Mouse (Mus musculus) heart, adult 2 months (tissue): ENCODE results near the gene AC141477.1. TPM values are rescaled to one million over a fixed set of nuclear protein-coding genes. Genes with fewer than 3 reads are reported as not detected.

Source experiments
- DNase-seq, 2 experiments: peaks; one replicate each; pipeline ENCODE4 v3.0.0; 2021
- H3K27ac ChIP-seq: fragments of 200-600 bp; 2 replicates; pipeline ENCODE4 v1.8.1; 2022
- H3K27me3 ChIP-seq: fragments of 200-500 bp; 2 replicates; pipeline ENCODE4 v1.6.1; 2012; ENCODE audit warnings: mild to moderate bottlenecking, low read length, inconsistent platforms, mixed read lengths; ENCODE audit not compliant: control insufficient read depth, insufficient read depth
- H3K36me3 ChIP-seq: fragments of 200-500 bp; 2 replicates; pipeline ENCODE4 v1.6.1; 2012; ENCODE audit warnings: low read length, inconsistent platforms; ENCODE audit not compliant: control insufficient read depth, insufficient read depth
- H3K4me1 ChIP-seq: fragments of 200-500 bp; 2 replicates; pipeline ENCODE4 v1.6.1; 2011; ENCODE audit warnings: low read length; ENCODE audit not compliant: control insufficient read depth, insufficient read depth
- H3K4me3 ChIP-seq: fragments of 200-600 bp; 2 replicates; pipeline ENCODE4 v1.8.1; 2022
- H3K79me2 ChIP-seq: fragments of 200-500 bp; replicated peaks from 2 replicates; pipeline ENCODE4 v1.6.1; 2012; ENCODE audit warnings: mild to moderate bottlenecking, inconsistent platforms, low read length, moderate library complexity, mixed read lengths; ENCODE audit not compliant: control insufficient read depth, insufficient read depth
- H3K9ac ChIP-seq: fragments of 200-500 bp; 2 replicates; pipeline ENCODE4 v1.6.1; 2012; ENCODE audit warnings: low read depth, mild to moderate bottlenecking, control low read depth, inconsistent platforms, low read length, mixed read lengths
- CTCF ChIP-seq: fragments of 200-600 bp; IDR thresholded peaks from 2 replicates; pipeline ENCODE4 v1.8.1; 2022; ENCODE audit warnings: antibody characterized with exemption, mild to moderate bottlenecking, moderate library complexity
- EP300 ChIP-seq: fragments of 200-500 bp; IDR thresholded peaks from 2 replicates; pipeline ENCODE4 v1.6.1; 2011; ENCODE audit warnings: low read depth, low read length, control low read depth; ENCODE audit not compliant: insufficient read depth
- POLR2A ChIP-seq: fragments of 200-500 bp; IDR thresholded peaks from 2 replicates; pipeline ENCODE4 v1.6.1; 2011; ENCODE audit warnings: mild to moderate bottlenecking, low read depth, low read length, control low read depth; ENCODE audit not compliant: insufficient read depth
- WGBS: fragments of 180-500 bp; shearing (Covaris S2); methylation state at CpG from one replicate; pipeline ENCODE4 v1.1.7; 2018; 5-methylcytosine and 5-hydroxymethylcytosine counted together
- intact Hi-C: fragments of 180-260 bp; cut with DNase I; formaldehyde crosslinking; loops from one replicate; pipeline ENCODE4 v1.15.1; 2025
- polyA plus RNA-seq: library from polyadenylated mRNA; depleted of rRNA; stranded (reverse); fragments of >200 nt; gene quantifications from 2 replicates; pipeline ENCODE4 v1.2.3, GENCODE M21; 2012
- total RNA-seq, 2 experiments: library from RNA; stranded (reverse); gene quantifications; 2 replicates each; pipeline ENCODE4 v1.2.3; 2021

AC141477.1 gene
- total and polyA plus RNA-seq, 3 experiments: not detected

DNA sequence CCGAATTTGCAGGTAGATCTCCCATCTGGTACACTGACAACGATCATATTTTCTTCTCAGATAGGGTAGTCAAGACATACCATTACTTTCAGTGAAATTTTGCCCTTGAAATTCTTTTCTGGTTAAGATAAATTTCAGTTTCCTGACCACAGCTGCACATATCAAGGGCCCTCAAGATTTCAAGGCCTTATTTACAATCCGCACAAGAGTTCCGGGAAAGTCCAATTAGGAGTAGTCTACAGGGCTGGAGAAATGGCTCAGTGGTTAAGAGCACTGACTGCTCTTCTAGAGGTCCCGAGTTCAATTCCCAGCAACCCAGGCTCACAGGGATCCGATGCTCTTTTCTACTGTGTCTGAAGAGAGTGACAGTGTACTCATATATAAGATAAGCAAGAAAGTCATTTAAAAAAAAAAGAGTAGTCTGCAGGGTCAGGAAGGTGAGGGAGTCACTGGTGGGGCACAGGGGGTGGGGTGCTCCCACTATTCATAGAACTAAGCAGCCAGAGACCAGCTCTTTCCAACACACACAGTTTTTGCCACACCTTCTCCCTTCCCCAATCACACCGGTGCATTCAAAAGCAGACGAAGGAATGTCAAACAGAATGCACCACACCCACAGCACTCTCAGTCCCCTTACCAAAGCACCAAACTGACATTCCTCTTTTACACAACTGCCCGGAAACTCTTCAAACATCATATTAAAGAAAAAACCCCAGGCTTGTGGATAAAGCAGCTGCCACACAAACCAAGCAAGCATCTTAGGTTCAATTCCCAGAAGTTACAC, 945 bp downstream of the AC141477.1 start:
- Histone ChIP-seq H3K36me3 (no peaks in the 10 kb centered on the region; the same call in 1 of the 2 replicates), H3K79me2 (peaks cover 4% of the 10 kb centered on the region; the same call in 1 of the 2 replicates), H3K4me1 (peaks cover 4% of the 10 kb centered on the region), H3K9ac (no peak overlapping the region), H3K4me3 (no peak overlapping the region), H3K27me3 (no peaks in the 10 kb centered on the region), H3K27ac (no peak overlapping the region)
- TF ChIP-seq EP300: no peak
- no peak for TF ChIP-seq POLR2A
- no peak for TF ChIP-seq CTCF
- WGBS: 82% methylated on average over 9 of the region's 9 CpGs
- DNase-seq: no peak
- intact Hi-C loops: no loop called here

DNA sequence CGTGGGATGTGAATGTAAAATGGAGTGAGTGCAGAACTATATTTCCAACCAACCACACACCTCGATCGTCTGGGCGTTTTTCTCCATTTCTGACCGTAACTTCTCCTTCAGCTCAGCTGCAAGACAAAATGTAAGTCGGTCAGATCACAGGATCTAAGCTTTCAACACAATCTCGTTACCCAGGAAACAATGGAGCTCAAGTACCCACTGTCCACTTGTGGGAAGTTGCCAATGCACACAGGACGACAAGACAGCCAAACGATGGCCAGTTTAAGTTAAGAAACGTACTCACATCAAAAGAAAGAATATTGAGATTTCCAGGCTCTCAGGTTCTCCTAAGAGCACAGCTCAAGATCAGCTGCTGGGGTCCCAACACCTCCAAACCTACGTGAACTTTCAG, 6.3 kb downstream of the AC141477.1 start:
- Histone ChIP-seq H3K27ac (no peak overlapping the region), H3K9ac (no peak overlapping the region), H3K79me2 (0 out of 2 replicates have a peak, but pooled peaks cover 2% of the 10 kb centered on the region), H3K4me1 (no peaks in the 10 kb centered on the region), H3K4me3 (no peak overlapping the region), H3K27me3 (no peaks in the 10 kb centered on the region), H3K36me3 (no peaks in the 10 kb centered on the region; the same call in 1 of the 2 replicates)
- intact Hi-C loops: no loop called here
- WGBS: 88% methylated on average over 11 of the region's 11 CpGs
- TF ChIP-seq CTCF (no peak), POLR2A (no peak), EP300 (no peak)
- DNase-seq: no peak

DNA sequence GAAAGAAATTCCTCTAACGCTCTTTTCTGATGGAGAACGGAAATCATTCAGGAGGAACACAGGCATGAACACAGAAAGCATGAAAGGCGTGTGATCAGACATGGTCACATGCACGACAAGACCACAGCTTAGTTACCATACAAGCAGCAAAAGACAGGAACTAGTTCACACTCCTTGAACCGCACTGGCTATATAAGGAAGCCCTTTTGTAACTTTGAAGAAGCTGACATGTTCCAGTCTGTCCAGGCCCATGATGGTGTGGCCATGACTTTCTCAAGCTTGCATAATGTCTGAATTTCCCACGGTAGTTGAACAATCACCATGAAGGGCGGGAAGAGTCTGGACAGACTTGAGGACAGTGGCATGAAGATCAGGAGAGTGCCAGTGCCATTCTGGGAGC, 14.6 kb downstream of the AC141477.1 start:
- 95% methylated on average over 7 of the region's 7 CpGs for WGBS
- H3K27ac ChIP-seq: no peak overlapping the region
- H3K4me1 ChIP-seq: no peaks in the 10 kb centered on the region
- no peak for DNase-seq
- H3K4me3 ChIP-seq: no peak overlapping the region
- TF ChIP-seq EP300: no peak
- no peak for TF ChIP-seq CTCF
- no peak for TF ChIP-seq POLR2A
- no peaks in the 10 kb centered on the region for H3K79me2 ChIP-seq
- H3K36me3 ChIP-seq: no peaks in the 10 kb centered on the region; the same call in 1 of the 2 replicates
- intact Hi-C loops: no loop called here
- H3K9ac ChIP-seq: no peak overlapping the region
- H3K27me3 ChIP-seq: no peaks in the 10 kb centered on the region

DNA sequence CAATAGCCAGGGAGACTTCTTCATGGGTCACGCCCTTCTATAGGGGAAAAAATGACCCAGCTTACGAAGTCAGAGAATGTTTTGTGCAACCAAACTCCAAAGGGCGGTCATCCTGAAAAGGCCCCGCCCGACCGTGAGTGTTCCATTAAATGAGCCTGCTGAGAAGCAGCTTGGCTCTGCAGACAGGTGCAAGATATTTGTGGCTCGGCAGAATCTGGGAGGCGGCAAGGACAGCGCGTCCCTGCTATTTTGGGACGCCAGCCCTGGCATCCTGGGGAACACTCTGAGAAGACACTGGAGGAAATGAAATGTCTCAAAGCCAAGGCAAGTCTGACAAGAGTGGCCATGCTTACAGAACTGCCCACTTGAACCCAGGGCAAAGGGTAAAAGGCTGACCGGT, 23.4 kb downstream of the AC141477.1 start:
- peak; percentile 52 to 79 for DNase-seq
- Histone ChIP-seq H3K9ac (0 out of 2 replicates have a peak overlapping the region, but pooled peaks have one; percentile 33), H3K36me3 (peaks cover 4% of the 10 kb centered on the region), H3K27ac (peak overlapping the region; percentile 87), H3K79me2 (no peaks in the 10 kb centered on the region; the same call in none of the 2 replicates), H3K27me3 (no peaks in the 10 kb centered on the region), H3K4me1 (peaks cover 4% of the 10 kb centered on the region; the same call in 1 of the 2 replicates), H3K4me3 (peak overlapping the region; percentile 17)
- intact Hi-C loops: no loop called here
- 72% methylated on average over 12 of the region's 12 CpGs for whole genome bisulfite sequencing
- TF ChIP-seq EP300: peak; percentile 57
- TF ChIP-seq POLR2A: peak; percentile 27; the same call in 1 of the 2 replicates
- no peak for TF ChIP-seq CTCF

GRCm38 (mm10) chr10:76408520-76408919, 31.7 kb downstream of the AC141477.1 start:
- WGBS: 90% methylated on average over 10 of the region's 10 CpGs

GRCm38 (mm10) chr10:76392596-76392995, 47.6 kb downstream of the AC141477.1 start:
- H3K36me3 ChIP-seq: no peaks in the 10 kb centered on the region
- H3K4me1 ChIP-seq: no peaks in the 10 kb centered on the region
- no peaks in the 10 kb centered on the region for H3K27me3 ChIP-seq
- intact Hi-C loops: no loop called here
- TF ChIP-seq CTCF (no peak), EP300 (no peak), POLR2A (no peak)
- no peak for DNase-seq
- H3K9ac ChIP-seq: no peak overlapping the region
- H3K79me2 ChIP-seq: no peaks in the 10 kb centered on the region
- no peak overlapping the region for H3K27ac ChIP-seq
- no peak overlapping the region for H3K4me3 ChIP-seq
- 94% methylated on average over 12 of the region's 12 CpGs for WGBS

More at GRCm38 (mm10) chr10:76408520-76408919, 31.7 kb downstream of the AC141477.1 start:
- no peak overlapping the region for H3K4me3 ChIP-seq
- H3K27ac ChIP-seq: no peak overlapping the region
- no peaks in the 10 kb centered on the region for H3K36me3 ChIP-seq
- H3K4me1 ChIP-seq: no peaks in the 10 kb centered on the region
- no peaks in the 10 kb centered on the region for H3K79me2 ChIP-seq
- no peak for DNase-seq
- H3K27me3 ChIP-seq: no peaks in the 10 kb centered on the region
- TF ChIP-seq CTCF (no peak), EP300 (no peak), POLR2A (no peak)
- intact Hi-C loops: no loop called here
- no peak overlapping the region for H3K9ac ChIP-seq
